Mouse (Mus musculus): Measurements from ENCODE around the gene Akt1. TPM values are rescaled to one million over a fixed set of nuclear protein-coding genes. Genes with fewer than 3 reads are reported as not detected.

The Akt1 gene
- polyA plus RNA-seq, 1 experiment from 2014 or later: 145 TPM

Small RNAs within 50 kb of the gene (microRNA-seq; reads per million reads assigned to microRNA genes)
- 1.1 reads per million for gene Mir6939

Other genes starting within 250 kb of the Akt1 start
- gene A530016L24Rik, start 185.4 kb downstream of the Akt1 start, polyA plus RNA-seq (2015; fragmentation: Nextera tagmentation; extraction: Ambion mirVana): 0.11 and 0.24 TPM in 2 replicates
- 0.15 and 0.45 TPM in 2 replicates for gene Tmem179, start 158.1 kb downstream of the Akt1 start, polyA plus RNA-seq (2015; fragmentation: Nextera tagmentation; extraction: Ambion mirVana)
- gene Inf2, start 86.1 kb downstream of the Akt1 start, polyA plus RNA-seq (2015; fragmentation: Nextera tagmentation; extraction: Ambion mirVana): 3.7 and 4.3 TPM in 2 replicates
- 8.3 and 9.3 TPM in 2 replicates for gene Adssl1, start 54.8 kb downstream of the Akt1 start, polyA plus RNA-seq (2015; fragmentation: Nextera tagmentation; extraction: Ambion mirVana)
- 232 and 246 TPM in 2 replicates for gene Siva1, start 30.2 kb downstream of the Akt1 start, polyA plus RNA-seq (2015; fragmentation: Nextera tagmentation; extraction: Ambion mirVana)
- 11.4 TPM in 2 replicates for gene Zbtb42, start 3.9 kb upstream of the Akt1 start, polyA plus RNA-seq (2015; fragmentation: Nextera tagmentation; extraction: Ambion mirVana)
- gene Cep170b, start 45.6 kb upstream of the Akt1 start, polyA plus RNA-seq (2015; fragmentation: Nextera tagmentation; extraction: Ambion mirVana): 18.6 and 20.8 TPM in 2 replicates
- gene Pld4, start 85.8 kb upstream of the Akt1 start, polyA plus RNA-seq (2015; fragmentation: Nextera tagmentation; extraction: Ambion mirVana): 12.7 and 17.9 TPM in 2 replicates
- 0.72 and 0.98 TPM in 2 replicates for gene Ahnak2, start 127.8 kb upstream of the Akt1 start, polyA plus RNA-seq (2015; fragmentation: Nextera tagmentation; extraction: Ambion mirVana)
- 6.9 and 7.4 TPM in 2 replicates for gene Clba1, start 134.1 kb upstream of the Akt1 start, polyA plus RNA-seq (2015; fragmentation: Nextera tagmentation; extraction: Ambion mirVana)
- gene Cdca4, start 154.5 kb upstream of the Akt1 start, polyA plus RNA-seq (2015; fragmentation: Nextera tagmentation; extraction: Ambion mirVana): 125 and 129 TPM in 2 replicates
- 0.13 and 0.79 TPM in 2 replicates for gene Gpr132, start 193.3 kb upstream of the Akt1 start, polyA plus RNA-seq (2015; fragmentation: Nextera tagmentation; extraction: Ambion mirVana)